Mouse (Mus musculus) neural tube, embryonic 13.5 days (tissue): ENCODE measurements at regions not wholly inside any gene's neighbourhood (a gene's known extent, or its start where the extent isn't known, plus 50 kb on each side); places are given as distances from the start of the nearest gene placed in this dataset.

Experiments
- ATAC-seq: fragments of 200-750 bp; cut with Nextera tagmentation; 2 replicates; pipeline ENCODE4 v1.8.0; 2017; ENCODE audit warnings: low read depth, mild to moderate bottlenecking, moderate TSS enrichment, moderate library complexity
- H3K27ac ChIP-seq: fragments of 300-500 bp; sonication (generic); replicated peaks from 2 replicates; pipeline ENCODE4 v1.5.1; 2015; ENCODE audit warnings: moderate library complexity, mild to moderate bottlenecking, inconsistent platforms
- H3K27me3 ChIP-seq: fragments of 300-500 bp; sonication (generic); 2 replicates; pipeline ENCODE4 v1.6.1; 2015; ENCODE audit warnings: mild to moderate bottlenecking, inconsistent platforms
- H3K36me3 ChIP-seq: fragments of 300-500 bp; sonication (generic); 2 replicates; pipeline ENCODE4 v1.6.1; 2015; ENCODE audit warnings: mild to moderate bottlenecking, inconsistent platforms
- H3K4me1 ChIP-seq: fragments of 300-500 bp; sonication (generic); replicated peaks from 2 replicates; pipeline ENCODE4 v1.6.1; 2015; ENCODE audit warnings: inconsistent platforms
- H3K4me2 ChIP-seq: fragments of 300-500 bp; sonication (generic); 2 replicates; pipeline ENCODE4 v1.6.1; 2015; ENCODE audit warnings: inconsistent platforms, mild to moderate bottlenecking, moderate library complexity
- H3K4me3 ChIP-seq: fragments of 300-500 bp; sonication (generic); 2 replicates; pipeline ENCODE4 v1.5.1; 2015; ENCODE audit warnings: mild to moderate bottlenecking, inconsistent platforms
- H3K9ac ChIP-seq: fragments of 300-500 bp; sonication (generic); 2 replicates; pipeline ENCODE4 v1.6.1; 2015; ENCODE audit warnings: moderate library complexity, mild to moderate bottlenecking, inconsistent platforms
- H3K9me3 ChIP-seq: fragments of 300-500 bp; sonication (generic); 2 replicates; pipeline ENCODE4 v1.6.1; 2016; ENCODE audit warnings: inconsistent platforms
- WGBS: fragments of 180-500 bp; shearing (Covaris S2); methylation state at CpG from one replicate; pipeline ENCODE4 v1.1.7; 2015; 5-methylcytosine and 5-hydroxymethylcytosine counted together

- H3K4me2 ChIP-seq = no peak overlapping the region
- H3K9me3 ChIP-seq = no peaks in the 10 kb centered on the region
- H3K9ac ChIP-seq = no peak overlapping the region
- no peaks in the 10 kb centered on the region for H3K27me3 ChIP-seq
- no peak for ATAC-seq
- 77% methylated on average over 2 of the region's 2 CpGs for WGBS
- H3K36me3 ChIP-seq = no peaks in the 10 kb centered on the region
- H3K4me1 ChIP-seq = no peaks in the 10 kb centered on the region
- no peak overlapping the region for H3K27ac ChIP-seq
- H3K4me3 ChIP-seq = no peak overlapping the region
These were observed 62.8 kb upstream of the Cacna2d3 start for GRCm38 (mm10) chr14:29784506-29784905.

GRCm38 (mm10) chr14:29786431-29786830 lies 64.8 kb upstream of the Cacna2d3 start:
- 73% methylated on average over 3 of the region's 3 CpGs for WGBS

GRCm38 (mm10) chr14:29787796-29788195 lies 66.1 kb upstream of the Cacna2d3 start:
- 86% methylated on average over 7 of the region's 7 CpGs for WGBS
- Histone ChIP-seq H3K36me3 (no peaks in the 10 kb centered on the region), H3K4me1 (no peaks in the 10 kb centered on the region), H3K4me3 (no peak overlapping the region), H3K9ac (no peak overlapping the region), H3K27ac (no peak overlapping the region), H3K4me2 (no peak overlapping the region), H3K9me3 (no peaks in the 10 kb centered on the region), H3K27me3 (no peaks in the 10 kb centered on the region)
- no peak for ATAC-seq

More at GRCm38 (mm10) chr14:29786431-29786830, 64.8 kb upstream of the Cacna2d3 start:
- Histone ChIP-seq H3K4me2 (no peak overlapping the region), H3K4me1 (no peaks in the 10 kb centered on the region), H3K4me3 (no peak overlapping the region), H3K27ac (no peak overlapping the region), H3K27me3 (no peaks in the 10 kb centered on the region), H3K9ac (no peak overlapping the region), H3K36me3 (no peaks in the 10 kb centered on the region), H3K9me3 (no peaks in the 10 kb centered on the region)
- no peak for ATAC-seq

- no peak for ATAC-seq
- WGBS = 84% methylated on average over 7 of the region's 7 CpGs
- no peak overlapping the region for H3K4me2 ChIP-seq
- H3K27ac ChIP-seq = no peak overlapping the region
- H3K4me3 ChIP-seq = no peak overlapping the region
- no peak overlapping the region for H3K9ac ChIP-seq
- H3K27me3 ChIP-seq = no peaks in the 10 kb centered on the region
- no peaks in the 10 kb centered on the region for H3K9me3 ChIP-seq
- H3K4me1 ChIP-seq = no peaks in the 10 kb centered on the region
- no peaks in the 10 kb centered on the region for H3K36me3 ChIP-seq
These were observed 66.7 kb upstream of the Cacna2d3 start for GRCm38 (mm10) chr14:29788351-29788750.

- Histone ChIP-seq H3K9me3 (no peaks in the 10 kb centered on the region), H3K27me3 (no peaks in the 10 kb centered on the region), H3K27ac (no peak overlapping the region), H3K4me2 (no peak overlapping the region), H3K36me3 (no peaks in the 10 kb centered on the region), H3K4me1 (peaks cover 14% of the 10 kb centered on the region), H3K4me3 (no peak overlapping the region), H3K9ac (no peak overlapping the region)
- 24% methylated on average over 2 of the region's 2 CpGs for WGBS
- ATAC-seq = no peak
These were observed 73.7 kb upstream of the Cacna2d3 start for GRCm38 (mm10) chr14:29795325-29795724.

GRCm38 (mm10) chr14:29796396-29796795 lies 74.7 kb upstream of the Cacna2d3 start:
- H3K4me2 ChIP-seq = no peak overlapping the region
- H3K36me3 ChIP-seq = no peaks in the 10 kb centered on the region
- peaks cover 14% of the 10 kb centered on the region for H3K4me1 ChIP-seq
- no peaks in the 10 kb centered on the region for H3K9me3 ChIP-seq
- no peak overlapping the region for H3K9ac ChIP-seq
- no peak overlapping the region for H3K4me3 ChIP-seq
- H3K27me3 ChIP-seq = no peaks in the 10 kb centered on the region
- no peak for ATAC-seq
- WGBS = 71% methylated on average over 7 of the region's 7 CpGs
- H3K27ac ChIP-seq = no peak overlapping the region

- H3K4me1 ChIP-seq = peaks cover 14% of the 10 kb centered on the region
- no peaks in the 10 kb centered on the region for H3K36me3 ChIP-seq
- no peak overlapping the region for H3K9ac ChIP-seq
- H3K27me3 ChIP-seq = no peaks in the 10 kb centered on the region
- WGBS = 50% methylated on average over 13 of the region's 13 CpGs
- no peak for ATAC-seq
- H3K4me2 ChIP-seq = no peak overlapping the region
- no peaks in the 10 kb centered on the region for H3K9me3 ChIP-seq
- no peak overlapping the region for H3K4me3 ChIP-seq
- 0 out of 2 replicates have a peak overlapping the region, but pooled peaks have one; percentile 33 for H3K27ac ChIP-seq
These were observed 78.2 kb upstream of the Cacna2d3 start for GRCm38 (mm10) chr14:29799852-29800251.

- Histone ChIP-seq H3K4me3 (no peak overlapping the region), H3K4me1 (no peaks in the 10 kb centered on the region), H3K9me3 (no peaks in the 10 kb centered on the region), H3K27ac (no peak overlapping the region), H3K36me3 (no peaks in the 10 kb centered on the region), H3K4me2 (no peak overlapping the region), H3K9ac (no peak overlapping the region), H3K27me3 (no peaks in the 10 kb centered on the region)
- WGBS = 95% methylated on average over 6 of the region's 6 CpGs
- ATAC-seq = no peak
These were observed 83.6 kb upstream of the Cacna2d3 start for GRCm38 (mm10) chr14:29805234-29805633.

- WGBS = 23% methylated on average over 9 of the region's 9 CpGs
- H3K4me2 ChIP-seq = no peak overlapping the region
These were observed 86.2 kb upstream of the Cacna2d3 start for GRCm38 (mm10) chr14:29807881-29808280.

GRCm38 (mm10) chr14:29814626-29815025 lies 93.0 kb upstream of the Cacna2d3 start:
- Histone ChIP-seq H3K4me1 (no peaks in the 10 kb centered on the region), H3K4me2 (no peak overlapping the region), H3K27ac (no peak overlapping the region), H3K27me3 (no peaks in the 10 kb centered on the region), H3K9me3 (0 out of 2 replicates have a peak, but pooled peaks cover 5% of the 10 kb centered on the region), H3K9ac (no peak overlapping the region), H3K36me3 (no peaks in the 10 kb centered on the region), H3K4me3 (no peak overlapping the region)
- ATAC-seq = no peak
- WGBS = 88% methylated on average over 4 of the region's 4 CpGs

More at GRCm38 (mm10) chr14:29807881-29808280, 86.2 kb upstream of the Cacna2d3 start:
- H3K4me3 ChIP-seq = no peak overlapping the region
- H3K9me3 ChIP-seq = 0 out of 2 replicates have a peak, but pooled peaks cover 5% of the 10 kb centered on the region
- H3K4me1 ChIP-seq = no peaks in the 10 kb centered on the region
- no peak overlapping the region for H3K27ac ChIP-seq
- H3K36me3 ChIP-seq = no peaks in the 10 kb centered on the region
- H3K9ac ChIP-seq = no peak overlapping the region
- no peaks in the 10 kb centered on the region for H3K27me3 ChIP-seq
- ATAC-seq = no peak

- 82% methylated on average over 4 of the region's 4 CpGs for whole genome bisulfite sequencing
- Histone ChIP-seq H3K27me3 (no peaks in the 10 kb centered on the region), H3K9ac (no peak overlapping the region), H3K27ac (no peak overlapping the region), H3K4me1 (no peaks in the 10 kb centered on the region), H3K36me3 (no peaks in the 10 kb centered on the region), H3K4me3 (no peak overlapping the region), H3K4me2 (no peak overlapping the region), H3K9me3 (no peaks in the 10 kb centered on the region)
- ATAC-seq = no peak
These were observed 95.9 kb upstream of the Cacna2d3 start for GRCm38 (mm10) chr14:29817548-29817947.

- Histone ChIP-seq H3K9ac (no peak overlapping the region), H3K9me3 (no peaks in the 10 kb centered on the region), H3K27me3 (no peaks in the 10 kb centered on the region), H3K36me3 (no peaks in the 10 kb centered on the region), H3K27ac (no peak overlapping the region), H3K4me1 (no peaks in the 10 kb centered on the region), H3K4me3 (no peak overlapping the region), H3K4me2 (no peak overlapping the region)
- ATAC-seq = no peak
- 88% methylated on average over 7 of the region's 7 CpGs for WGBS
These were observed 96.6 kb upstream of the Cacna2d3 start for GRCm38 (mm10) chr14:29818251-29818650.

- Histone ChIP-seq H3K9me3 (no peaks in the 10 kb centered on the region), H3K27ac (no peak overlapping the region), H3K4me3 (no peak overlapping the region), H3K27me3 (no peaks in the 10 kb centered on the region), H3K36me3 (no peaks in the 10 kb centered on the region), H3K4me1 (no peaks in the 10 kb centered on the region), H3K4me2 (no peak overlapping the region), H3K9ac (no peak overlapping the region)
- ATAC-seq = no peak
- 93% methylated on average over 2 of the region's 2 CpGs for WGBS
These were observed 97.1 kb upstream of the Cacna2d3 start for GRCm38 (mm10) chr14:29818751-29819150.
